Mouse (Mus musculus): ENCODE measurements around the gene Vps4b.

DNA sequence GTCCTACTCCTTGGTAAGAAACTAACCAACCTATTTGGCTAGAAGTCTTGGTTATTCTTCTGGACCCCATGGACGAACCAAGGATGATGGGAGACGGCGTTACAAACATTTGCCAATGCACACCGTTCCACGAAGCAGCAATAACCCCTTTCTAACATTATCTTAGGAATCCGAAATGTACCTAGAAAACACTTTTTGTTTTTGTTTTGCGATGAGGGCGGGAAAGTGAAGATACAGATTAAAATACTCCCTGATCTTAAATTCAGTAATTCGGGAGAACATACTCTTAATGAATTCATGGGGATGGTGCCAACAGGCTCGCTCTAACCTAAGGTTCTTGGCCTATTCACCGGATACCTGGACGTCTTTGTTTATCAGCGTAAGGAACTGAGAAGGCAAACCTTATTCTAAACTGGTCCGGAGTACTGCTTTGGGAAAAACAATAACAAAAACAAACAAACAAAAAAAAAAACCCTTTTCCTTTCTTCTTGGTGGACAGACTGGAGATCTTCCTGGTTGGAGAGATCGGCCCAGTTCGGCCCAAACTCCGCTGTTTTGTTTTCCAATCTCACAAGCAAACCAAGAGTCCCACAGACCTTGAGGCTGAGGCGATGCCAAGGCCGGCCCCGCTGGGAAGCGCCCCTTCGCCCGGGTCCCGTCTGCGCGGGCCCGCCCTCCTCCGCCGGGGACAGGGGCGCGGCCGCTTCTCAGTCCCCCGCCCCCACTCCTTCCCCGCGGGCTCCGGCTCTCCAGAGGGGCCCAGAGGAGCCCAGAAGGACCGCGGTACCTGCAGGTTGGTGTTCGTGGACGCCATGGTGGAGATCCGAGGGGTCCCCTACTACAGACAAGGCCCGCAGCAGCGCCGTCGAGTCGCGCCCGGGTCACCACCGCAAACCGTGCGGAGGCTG, 640 bp downstream of the Vps4b start:
- TF ChIP-seq CTCF (IDR thresholded peaks at IDR 0.05): no peak
- TF ChIP-seq EP300 (IDR thresholded peaks at IDR 0.05): no peak

All from lung, postnatal 0 days (tissue).